8 mouse cellular contexts compared by ENCODE assay signal in the genomic region with DNA sequence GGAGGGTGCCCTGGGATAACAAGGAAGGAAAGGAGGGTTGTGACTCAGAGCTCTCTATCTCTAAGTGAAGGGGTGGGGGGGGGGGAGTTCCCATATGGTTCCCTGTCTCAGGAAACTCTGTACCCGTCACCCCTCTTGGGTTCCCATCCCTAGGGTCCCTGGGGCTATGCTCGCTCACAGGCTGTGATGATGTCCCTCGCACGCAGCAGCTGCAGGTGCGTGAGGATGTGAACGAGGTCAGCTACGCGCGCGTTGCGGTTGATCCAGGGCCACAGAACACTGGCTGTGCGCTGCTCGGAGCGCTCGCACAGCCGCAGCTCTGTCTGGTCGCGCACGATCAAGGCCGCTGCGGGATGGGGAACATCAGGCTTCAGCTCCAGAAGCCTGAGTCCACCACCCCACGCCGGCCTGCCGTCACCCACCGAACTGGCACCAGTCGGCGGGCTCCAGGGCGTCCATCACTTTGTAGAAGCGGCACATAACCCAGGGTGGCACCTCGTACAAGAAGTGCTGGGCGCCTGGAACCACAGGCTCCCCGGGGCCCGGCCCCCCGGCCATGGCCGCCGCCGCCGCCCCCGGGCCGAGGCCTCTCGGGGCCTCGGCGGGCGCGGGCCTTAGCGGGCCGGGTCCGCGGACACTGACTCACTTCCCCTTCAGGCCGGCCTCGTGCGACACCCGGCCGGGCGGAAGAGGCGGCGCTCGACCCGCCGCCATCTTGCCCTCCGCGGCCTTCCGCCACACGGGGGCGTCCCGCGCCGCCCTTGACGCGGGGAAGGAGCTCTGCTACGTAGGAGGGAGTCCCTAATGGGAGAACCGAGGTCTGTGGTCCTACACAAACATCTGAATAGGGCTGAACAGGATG. TPM values are rescaled to one million over a fixed set of nuclear protein-coding genes. Genes with fewer than 3 reads are reported as not detected.
DNase-seq lines count a peak whose midpoint lies in the region; ATAC-seq lines count a peak whose summit lies in the region.

Irak1 (minus strand) TSS at position 731 of the 862 bp plus-strand sequence.

- H3K27me3 ChIP-seq in hindbrain, embryonic 15.5 days, result no peaks in the 10 kb centered on the region

- peak within 1 kb of the TSS; percentile 88 for H3K27ac ChIP-seq in hindbrain, embryonic 15.5 days (replicated peaks)

- 17% methylated on average over 48 of the region's 72 CpGs for WGBS in hindbrain, embryonic 15.5 days

- peak within 1 kb of the TSS; percentile 57 for H3K4me3 ChIP-seq in hindbrain, embryonic 15.5 days

- peaks cover 11% of the 10 kb centered on the region for H3K4me1 ChIP-seq in hindbrain, embryonic 15.5 days (replicated peaks)

- peak within 1 kb of the TSS; percentile 76 for H3K9ac ChIP-seq in hindbrain, embryonic 15.5 days

- H3K9me3 ChIP-seq in hindbrain, embryonic 15.5 days, result no peaks in the 10 kb centered on the region

- DNase-seq in ZHBTc4 (ENCODE audit: low read depth, low spot score), result peak; percentile 83
- peak; percentile 67 to 82 for DNase-seq in cerebellum, postnatal 36 days
- peak; percentile 77 for DNase-seq in gastrocnemius, adult 18-20 months (ENCODE audit: low spot score)
- DNase-seq in layer of hippocampus, postnatal 36 days, result peak; percentile 71 to 75
- peak; percentile 80 for DNase-seq in lung, postnatal 36 days
- peak; percentile 79 for DNase-seq in retina, embryonic 14.5 days (ENCODE audit: low spot score)
- peak; percentile 89 for DNase-seq in thymus, postnatal 4 days

- peak within 1 kb of the TSS; percentile 61 for H3K4me2 ChIP-seq in hindbrain, embryonic 15.5 days

- no peaks in the 10 kb centered on the region for H3K36me3 ChIP-seq in hindbrain, embryonic 15.5 days

- peak; percentile 92 for ATAC-seq in hindbrain, embryonic 15.5 days (ENCODE audit: low FRiP score, low read depth)

RNA-seq across cellular contexts. Expression of gene Irak1, which starts in this region (rescaled TPM):
- 10 to 100 TPM; 35.6 to 36.1 TPM for total RNA-seq in gastrocnemius, adult 18-20 months (2021)
- 44.0 and 45.9 TPM in 2 replicates for polyA plus RNA-seq in hindbrain, embryonic 15.5 days (2015; fragmentation: Nextera tagmentation; extraction: Ambion mirVana)
- 10 to 100 TPM; 48.3 to 59.9 TPM for total RNA-seq in layer of hippocampus, postnatal 36 days (2021)

Comparison
In these comparisons a context has a peak if more than half of its experiments do, and no peak if none do; other contexts are left out.
1. Peak in every context shown above with its lines: DNase-seq, ATAC-seq, H3K4me3 ChIP-seq and H3K27ac ChIP-seq.